Mouse (Mus musculus): ENCODE data around the gene Notch3. TPM values are rescaled to one million over a fixed set of nuclear protein-coding genes. Genes with fewer than 3 reads are reported as not detected.
"Not testable (repeated sequence)": the region's sequence is repeated elsewhere in the genome, so short reads cannot be mapped to it uniquely, and the experiment has no call there.

Notch3 gene
- polyA plus RNA-seq, 1 experiment: 8.3 TPM

- TF ChIP-seq CTCF (IDR thresholded peaks at IDR 0.05; ENCODE audit: extremely low read depth, insufficient read length, insufficient replicate concordance, low read depth, low read length) (no peak), POLR2A (IDR thresholded peaks at IDR 0.05; ENCODE audit: low read depth, low read length) (no peak)
- H3K4me1 ChIP-seq (ENCODE audit: control insufficient read depth, insufficient read depth, insufficient read length, low read length): peaks cover 18% of the 10 kb centered on the region; the same call in 1 of the 2 replicates
- H3K36me3 ChIP-seq (ENCODE audit: control insufficient read depth, insufficient read depth, low read length): no peaks in the 10 kb centered on the region
- no peak overlapping the region for H3K27ac ChIP-seq (ENCODE audit: insufficient read depth, low read depth, low read length)
- 64% methylated on average over 5 of the region's 5 CpGs for WGBS
- H3K4me3 ChIP-seq (ENCODE audit: low read depth, low read length): no peak overlapping the region
- H3K27me3 ChIP-seq (ENCODE audit: control insufficient read depth, insufficient read depth, low read length): no peaks in the 10 kb centered on the region
These were observed 58.8 kb downstream of the Notch3 start for GRCm38 (mm10) chr17:32107877-32108276.

GRCm38 (mm10) chr17:32106358-32106757 is 60.3 kb downstream of the Notch3 start:
- no peaks in the 10 kb centered on the region for H3K27me3 ChIP-seq (ENCODE audit: control insufficient read depth, insufficient read depth, low read length)
- TF ChIP-seq CTCF (IDR thresholded peaks at IDR 0.05; ENCODE audit: extremely low read depth, insufficient read length, insufficient replicate concordance, low read depth, low read length): no peak
- no peak for TF ChIP-seq POLR2A (IDR thresholded peaks at IDR 0.05; ENCODE audit: low read depth, low read length)
- H3K4me3 ChIP-seq (ENCODE audit: low read depth, low read length): no peak overlapping the region
- H3K36me3 ChIP-seq (ENCODE audit: control insufficient read depth, insufficient read depth, low read length): no peaks in the 10 kb centered on the region
- 80% methylated on average over 2 of the region's 2 CpGs for WGBS
- H3K4me1 ChIP-seq (ENCODE audit: control insufficient read depth, insufficient read depth, insufficient read length, low read length): peaks cover 18% of the 10 kb centered on the region; the same call in 1 of the 2 replicates
- no peak overlapping the region for H3K27ac ChIP-seq (ENCODE audit: insufficient read depth, low read depth, low read length)

- Histone ChIP-seq H3K36me3 (ENCODE audit: control insufficient read depth, insufficient read depth, low read length) (no peaks in the 10 kb centered on the region), H3K27ac (ENCODE audit: insufficient read depth, low read depth, low read length) (no peak overlapping the region), H3K4me1 (ENCODE audit: control insufficient read depth, insufficient read depth, insufficient read length, low read length) (peaks cover 20% of the 10 kb centered on the region), H3K4me3 (ENCODE audit: low read depth, low read length) (no peak overlapping the region), H3K27me3 (ENCODE audit: control insufficient read depth, insufficient read depth, low read length) (no peaks in the 10 kb centered on the region)
- TF ChIP-seq CTCF (IDR thresholded peaks at IDR 0.05; ENCODE audit: extremely low read depth, insufficient read length, insufficient replicate concordance, low read depth, low read length): peak; percentile 46; the same call in 1 of the 2 replicates
- no peak for TF ChIP-seq POLR2A (IDR thresholded peaks at IDR 0.05; ENCODE audit: low read depth, low read length)
- 17% methylated on average over 4 of the region's 4 CpGs for WGBS
These were observed 63.6 kb downstream of the Notch3 start for GRCm38 (mm10) chr17:32103054-32103453.

GRCm38 (mm10) chr17:32099943-32100586 is 66.6 kb downstream of the Notch3 start:
- Histone ChIP-seq H3K27ac (ENCODE audit: insufficient read depth, low read depth, low read length) (peak overlapping the region; percentile 75), H3K4me1 (ENCODE audit: control insufficient read depth, insufficient read depth, insufficient read length, low read length) (peaks cover 24% of the 10 kb centered on the region), H3K4me3 (ENCODE audit: low read depth, low read length) (peak overlapping the region; percentile 68), H3K27me3 (ENCODE audit: control insufficient read depth, insufficient read depth, low read length) (no peaks in the 10 kb centered on the region), H3K36me3 (ENCODE audit: control insufficient read depth, insufficient read depth, low read length) (no peaks in the 10 kb centered on the region)
- under 1% methylated on average over 43 of the region's 44 CpGs for WGBS
- no peak for TF ChIP-seq CTCF (IDR thresholded peaks at IDR 0.05; ENCODE audit: extremely low read depth, insufficient read length, insufficient replicate concordance, low read depth, low read length)
- TF ChIP-seq POLR2A (IDR thresholded peaks at IDR 0.05; ENCODE audit: low read depth, low read length): no peak

- Histone ChIP-seq H3K4me1 (ENCODE audit: control insufficient read depth, insufficient read depth, insufficient read length, low read length) (peaks cover 24% of the 10 kb centered on the region), H3K27ac (ENCODE audit: insufficient read depth, low read depth, low read length) (peak overlapping the region; percentile 75), H3K36me3 (ENCODE audit: control insufficient read depth, insufficient read depth, low read length) (no peaks in the 10 kb centered on the region), H3K27me3 (ENCODE audit: control insufficient read depth, insufficient read depth, low read length) (no peaks in the 10 kb centered on the region), H3K4me3 (ENCODE audit: low read depth, low read length) (peak overlapping the region; percentile 68)
- no peak for TF ChIP-seq POLR2A (IDR thresholded peaks at IDR 0.05; ENCODE audit: low read depth, low read length)
- TF ChIP-seq CTCF (IDR thresholded peaks at IDR 0.05; ENCODE audit: extremely low read depth, insufficient read length, insufficient replicate concordance, low read depth, low read length): no peak
- 22% methylated on average over 8 of the region's 8 CpGs for WGBS
These were observed 67.1 kb downstream of the Notch3 start for GRCm38 (mm10) chr17:32099574-32099942.

GRCm38 (mm10) chr17:32098905-32099304 is 67.7 kb downstream of the Notch3 start:
- not testable (repeated sequence) for H3K27me3 ChIP-seq (ENCODE audit: control insufficient read depth, insufficient read depth, low read length); H3K36me3 ChIP-seq (ENCODE audit: control insufficient read depth, insufficient read depth, low read length); H3K4me3 ChIP-seq (ENCODE audit: low read depth, low read length); H3K27ac ChIP-seq (ENCODE audit: insufficient read depth, low read depth, low read length)
- WGBS: 59% methylated on average over 6 of the region's 6 CpGs
- H3K4me1 ChIP-seq (ENCODE audit: control insufficient read depth, insufficient read depth, insufficient read length, low read length): peaks cover 24% of the 10 kb centered on the region

GRCm38 (mm10) chr17:32097676-32098075 is 69.0 kb downstream of the Notch3 start:
- no peaks in the 10 kb centered on the region for H3K36me3 ChIP-seq (ENCODE audit: control insufficient read depth, insufficient read depth, low read length)
- peaks cover 24% of the 10 kb centered on the region for H3K4me1 ChIP-seq (ENCODE audit: control insufficient read depth, insufficient read depth, insufficient read length, low read length)
- no peak overlapping the region for H3K4me3 ChIP-seq (ENCODE audit: low read depth, low read length)
- H3K27ac ChIP-seq (ENCODE audit: insufficient read depth, low read depth, low read length): no peak overlapping the region
- H3K27me3 ChIP-seq (ENCODE audit: control insufficient read depth, insufficient read depth, low read length): no peaks in the 10 kb centered on the region
- TF ChIP-seq CTCF (IDR thresholded peaks at IDR 0.05; ENCODE audit: extremely low read depth, insufficient read length, insufficient replicate concordance, low read depth, low read length) (no peak), POLR2A (IDR thresholded peaks at IDR 0.05; ENCODE audit: low read depth, low read length) (no peak)
- WGBS: 72% methylated on average over 1 of the region's 1 CpGs

Data from small intestine, adult 2 months (tissue).